Mouse (Mus musculus): ENCODE data around the gene 1700020N01Rik. TPM values are rescaled to one million over a fixed set of nuclear protein-coding genes. Genes with fewer than 3 reads are reported as not detected.

The 1700020N01Rik gene
- polyA plus RNA-seq, 1 experiment: 0.09 TPM

- WGBS: 81% methylated on average over 4 of the region's 4 CpGs
- TF ChIP-seq POLR2A (IDR thresholded peaks at IDR 0.05; ENCODE audit: low read depth, low read length): no peak
- TF ChIP-seq CTCF (conservative IDR thresholded peaks at IDR 0.05; ENCODE audit: insufficient read depth, insufficient read length, low read depth, low read length): no peak
- Histone ChIP-seq H3K4me3 (ENCODE audit: insufficient read depth, low read depth, low read length) (no peak overlapping the region), H3K36me3 (ENCODE audit: control insufficient read depth, insufficient read depth, low read length) (no peaks in the 10 kb centered on the region), H3K4me1 (ENCODE audit: control insufficient read depth, insufficient read depth, low read length) (no peaks in the 10 kb centered on the region; the same call in 1 of the 2 replicates), H3K27ac (ENCODE audit: insufficient read depth, low read depth, low read length) (no peak overlapping the region), H3K27me3 (replicated peaks; ENCODE audit: control insufficient read depth, insufficient read depth, low read length) (no peaks in the 10 kb centered on the region)
- peak; percentile 36 for DNase-seq
These were observed 43.2 kb downstream of the 1700020N01Rik start for GRCm38 (mm10) chr10:21635988-21636710.

- Histone ChIP-seq H3K36me3 (ENCODE audit: control insufficient read depth, insufficient read depth, low read length) (no peaks in the 10 kb centered on the region), H3K4me1 (ENCODE audit: control insufficient read depth, insufficient read depth, low read length) (no peaks in the 10 kb centered on the region; the same call in 1 of the 2 replicates), H3K27me3 (replicated peaks; ENCODE audit: control insufficient read depth, insufficient read depth, low read length) (no peaks in the 10 kb centered on the region), H3K4me3 (ENCODE audit: insufficient read depth, low read depth, low read length) (no peak overlapping the region), H3K27ac (ENCODE audit: insufficient read depth, low read depth, low read length) (peak overlapping the region; percentile 44; the same call in 1 of the 2 replicates)
- 66% methylated on average over 6 of the region's 6 CpGs for WGBS
- TF ChIP-seq POLR2A (IDR thresholded peaks at IDR 0.05; ENCODE audit: low read depth, low read length) (no peak), CTCF (conservative IDR thresholded peaks at IDR 0.05; ENCODE audit: insufficient read depth, insufficient read length, low read depth, low read length) (no peak)
- peak; percentile 86 for DNase-seq
These were observed 43.8 kb downstream of the 1700020N01Rik start for GRCm38 (mm10) chr10:21636711-21637081.

GRCm38 (mm10) chr10:21651388-21651787, 58.4 kb downstream of the 1700020N01Rik start:
- WGBS: 88% methylated on average over 4 of the region's 4 CpGs
- DNase-seq: no peak
- H3K27me3 ChIP-seq (replicated peaks; ENCODE audit: control insufficient read depth, insufficient read depth, low read length): no peaks in the 10 kb centered on the region
- no peaks in the 10 kb centered on the region for H3K36me3 ChIP-seq (ENCODE audit: control insufficient read depth, insufficient read depth, low read length)
- TF ChIP-seq POLR2A (IDR thresholded peaks at IDR 0.05; ENCODE audit: low read depth, low read length) (no peak), CTCF (conservative IDR thresholded peaks at IDR 0.05; ENCODE audit: insufficient read depth, insufficient read length, low read depth, low read length) (no peak)
- H3K4me3 ChIP-seq (ENCODE audit: insufficient read depth, low read depth, low read length): no peak overlapping the region
- H3K27ac ChIP-seq (ENCODE audit: insufficient read depth, low read depth, low read length): no peak overlapping the region
- H3K4me1 ChIP-seq (ENCODE audit: control insufficient read depth, insufficient read depth, low read length): no peaks in the 10 kb centered on the region

GRCm38 (mm10) chr10:21652426-21653345, 59.7 kb downstream of the 1700020N01Rik start:
- H3K36me3 ChIP-seq (ENCODE audit: control insufficient read depth, insufficient read depth, low read length): no peaks in the 10 kb centered on the region
- WGBS: 85% methylated on average over 24 of the region's 24 CpGs

DNA sequence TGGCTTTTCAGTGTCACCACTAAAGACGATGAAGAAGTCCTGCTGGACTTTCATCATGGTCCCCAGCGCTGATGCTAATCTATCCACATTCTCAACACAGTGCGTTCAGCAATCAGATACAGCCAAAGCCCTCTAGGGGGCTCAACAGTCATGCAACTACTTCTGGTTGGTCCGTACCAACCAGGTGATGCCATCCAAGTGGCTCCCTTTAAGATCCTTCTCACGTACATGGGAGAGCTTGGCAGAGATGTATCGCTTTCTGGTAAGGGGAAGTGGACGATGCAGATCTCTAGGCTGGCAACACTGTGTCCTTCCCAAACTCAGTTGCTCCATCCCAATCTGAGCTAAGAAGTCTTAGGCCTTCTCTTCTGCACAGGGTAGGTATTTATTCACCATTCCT, 60.5 kb downstream of the 1700020N01Rik start:
- DNase-seq: no peak
- TF ChIP-seq CTCF (conservative IDR thresholded peaks at IDR 0.05; ENCODE audit: insufficient read depth, insufficient read length, low read depth, low read length) (no peak), POLR2A (IDR thresholded peaks at IDR 0.05; ENCODE audit: low read depth, low read length) (no peak)
- no peaks in the 10 kb centered on the region for H3K4me1 ChIP-seq (ENCODE audit: control insufficient read depth, insufficient read depth, low read length)
- 91% methylated on average over 7 of the region's 7 CpGs for WGBS
- H3K36me3 ChIP-seq (ENCODE audit: control insufficient read depth, insufficient read depth, low read length): no peaks in the 10 kb centered on the region
- H3K4me3 ChIP-seq (ENCODE audit: insufficient read depth, low read depth, low read length): no peak overlapping the region
- H3K27me3 ChIP-seq (replicated peaks; ENCODE audit: control insufficient read depth, insufficient read depth, low read length): no peaks in the 10 kb centered on the region
- no peak overlapping the region for H3K27ac ChIP-seq (ENCODE audit: insufficient read depth, low read depth, low read length)

More at GRCm38 (mm10) chr10:21652426-21653345, 59.7 kb downstream of the 1700020N01Rik start:
- no peak for TF ChIP-seq POLR2A (IDR thresholded peaks at IDR 0.05; ENCODE audit: low read depth, low read length)
- DNase-seq: no peak
- H3K27ac ChIP-seq (ENCODE audit: insufficient read depth, low read depth, low read length): no peak overlapping the region
- no peak overlapping the region for H3K4me3 ChIP-seq (ENCODE audit: insufficient read depth, low read depth, low read length)
- no peaks in the 10 kb centered on the region for H3K4me1 ChIP-seq (ENCODE audit: control insufficient read depth, insufficient read depth, low read length)
- H3K27me3 ChIP-seq (replicated peaks; ENCODE audit: control insufficient read depth, insufficient read depth, low read length): no peaks in the 10 kb centered on the region

DNA sequence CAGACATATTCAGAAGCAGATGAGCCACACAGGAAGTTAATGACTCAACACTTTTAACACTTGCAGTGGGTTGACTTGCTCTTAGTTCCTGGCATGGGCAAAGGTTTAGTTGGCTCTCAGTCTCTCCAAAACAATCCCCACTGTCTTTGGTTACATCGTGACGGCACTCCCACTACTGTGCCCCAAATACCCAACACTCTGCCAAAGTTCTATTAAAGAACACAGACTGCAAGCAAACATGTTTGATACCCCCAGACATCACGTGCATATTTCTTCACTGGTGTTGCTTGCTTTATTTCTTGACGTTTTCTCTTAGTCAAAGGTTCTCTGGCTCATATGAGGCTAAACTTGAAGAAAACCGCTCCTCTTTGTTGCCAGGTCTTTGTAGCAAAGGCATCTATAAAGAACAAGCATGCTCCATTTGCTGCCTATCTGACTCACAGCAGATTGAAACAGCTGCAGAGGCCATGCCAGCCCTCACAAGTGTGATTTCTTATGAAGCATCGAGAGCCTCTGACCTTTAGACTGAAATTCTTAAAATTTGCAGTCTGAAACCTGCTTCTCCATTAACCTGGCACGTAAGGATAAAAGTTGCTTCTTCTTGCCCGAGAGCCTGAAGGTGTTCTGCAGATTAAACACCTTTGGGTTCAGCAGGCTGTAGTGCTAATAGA, 66.8 kb downstream of the 1700020N01Rik start:
- 55% methylated on average over 8 of the region's 8 CpGs for WGBS
- no peaks in the 10 kb centered on the region for H3K27me3 ChIP-seq (replicated peaks; ENCODE audit: control insufficient read depth, insufficient read depth, low read length)
- DNase-seq: peak; percentile 57
- TF ChIP-seq POLR2A (IDR thresholded peaks at IDR 0.05; ENCODE audit: low read depth, low read length): no peak
- TF ChIP-seq CTCF (conservative IDR thresholded peaks at IDR 0.05; ENCODE audit: insufficient read depth, insufficient read length, low read depth, low read length): no peak
- H3K4me1 ChIP-seq (ENCODE audit: control insufficient read depth, insufficient read depth, low read length): peaks cover 7% of the 10 kb centered on the region; the same call in 1 of the 2 replicates
- H3K36me3 ChIP-seq (ENCODE audit: control insufficient read depth, insufficient read depth, low read length): no peaks in the 10 kb centered on the region
- H3K27ac ChIP-seq (ENCODE audit: insufficient read depth, low read depth, low read length): no peak overlapping the region; the same call in 1 of the 2 replicates
- no peak overlapping the region for H3K4me3 ChIP-seq (ENCODE audit: insufficient read depth, low read depth, low read length)

Measured in kidney, adult 2 months (tissue).